Mouse (Mus musculus): ENCODE measurements at regions not wholly inside any gene's neighbourhood (a gene's known extent, or its start where the extent isn't known, plus 50 kb on each side); places are given as distances from the start of the nearest gene placed in this dataset.

DNA sequence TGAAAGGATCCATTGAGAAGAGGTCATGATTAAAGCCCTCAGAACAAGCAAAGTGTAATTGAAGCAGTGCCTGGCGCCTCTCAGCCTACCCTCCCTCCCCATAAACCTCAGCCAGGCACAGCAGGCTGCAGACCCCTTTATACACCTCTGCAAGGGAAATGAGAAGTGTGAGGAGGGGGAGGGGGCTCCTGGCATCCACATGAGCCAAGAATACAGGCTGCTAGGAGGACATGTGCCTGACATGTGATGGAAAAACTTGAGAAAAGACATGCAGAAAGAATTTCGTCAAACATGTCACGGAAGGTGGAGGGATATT is 198.4 kb upstream of the Cdh11 start:
- no peak for TF ChIP-seq POLR2A (IDR thresholded peaks at IDR 0.05; ENCODE audit: extremely low read depth, insufficient read depth, low read length)
- no peak for TF ChIP-seq CTCF (IDR thresholded peaks at IDR 0.05; ENCODE audit: extremely low read depth, insufficient read depth, low read length)
